Mouse (Mus musculus) naive thymus-derived CD4-positive, alpha-beta T cell, adult 5 months (primary cell): ENCODE measurements around the gene Dhdh. TPM values are rescaled to one million over a fixed set of nuclear protein-coding genes. Genes with fewer than 3 reads are reported as not detected.

Source experiments
- polyA plus RNA-seq: library from polyadenylated mRNA; unstranded; fragments of 100-300 nt; shearing (Covaris generic); gene quantifications from one replicate; pipeline ENCODE4 v1.2.1, GENCODE M21; 2017

The Dhdh gene
- polyA plus RNA-seq, result 0.16 TPM

DNA sequence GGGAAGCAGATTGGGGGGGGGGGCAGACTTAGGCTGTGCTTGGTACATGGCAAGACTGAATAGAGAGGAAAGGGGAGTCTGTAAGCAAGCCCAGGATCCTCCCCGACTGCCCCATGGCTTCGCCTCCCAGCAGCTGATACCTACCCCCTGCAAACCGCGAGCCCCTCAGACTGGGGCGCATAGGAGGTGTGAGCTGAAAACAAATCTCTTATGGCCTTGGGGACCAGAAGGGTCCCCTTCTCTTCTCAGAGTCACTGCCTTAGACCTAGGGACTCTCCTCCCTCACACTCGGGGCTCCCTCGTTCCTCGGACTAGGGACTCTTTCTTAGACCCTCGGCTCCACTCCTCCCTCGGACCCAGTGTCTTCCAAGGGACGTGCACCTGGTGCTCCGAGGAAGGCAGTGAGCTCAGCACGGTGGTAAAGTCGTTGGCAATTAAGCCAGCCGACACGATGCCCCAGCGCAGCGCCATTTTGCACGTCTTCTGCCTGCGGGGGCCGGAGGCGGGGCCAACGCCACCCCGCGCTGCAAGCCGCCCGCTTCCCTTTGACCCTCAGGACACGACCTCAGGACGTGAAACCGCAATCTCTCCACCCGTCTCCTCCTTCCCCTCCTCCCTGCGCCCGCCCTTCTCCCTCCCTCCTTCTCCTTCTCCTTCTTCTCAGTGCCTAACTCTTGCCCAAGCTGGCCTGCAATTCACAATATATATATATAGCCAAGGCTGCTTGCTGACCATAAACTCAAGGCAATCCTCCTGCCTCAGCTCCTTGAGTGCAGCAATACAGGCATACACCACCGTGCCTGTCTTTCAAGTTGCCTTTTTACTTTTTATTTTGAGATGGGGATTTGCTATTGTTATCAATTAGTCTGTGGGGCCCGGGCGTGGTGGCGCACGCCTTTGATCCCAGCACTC, at the start of gene Dhdh:
Dhdh (minus strand) TSS at position 513 of the 912 bp plus-strand sequence.

DNA sequence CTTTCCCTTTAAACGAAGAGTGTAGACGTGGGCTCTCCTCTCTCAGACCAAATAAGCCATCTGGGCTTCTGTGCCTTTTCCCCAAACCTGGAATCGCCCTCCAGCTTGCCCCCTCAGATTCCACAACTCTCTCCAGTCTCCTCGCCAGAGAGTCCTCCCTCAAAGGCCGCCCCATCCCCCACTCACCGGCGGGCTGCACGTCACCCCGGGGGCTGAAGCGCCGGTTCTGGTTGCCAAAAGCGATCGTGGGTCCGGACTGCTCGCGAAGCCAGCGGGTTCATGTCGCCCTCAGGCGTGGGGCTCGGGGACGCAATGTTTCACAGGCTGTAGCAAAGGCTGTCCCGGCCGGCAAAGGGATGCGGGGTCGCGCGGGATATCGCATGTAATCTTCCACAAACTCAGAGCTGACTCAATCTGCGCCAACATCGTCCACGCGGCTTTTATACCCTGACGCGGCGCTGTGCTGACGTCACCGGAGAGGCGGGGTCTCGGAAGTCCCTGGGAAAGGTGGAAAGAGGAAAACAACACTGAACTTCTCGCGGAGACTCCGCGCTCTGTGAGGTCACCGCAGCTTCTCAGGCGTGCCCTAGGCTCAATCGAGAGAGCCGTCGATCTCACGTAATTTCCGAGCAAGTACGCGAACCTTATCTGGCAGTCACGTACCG, 37.3 kb upstream of the Dhdh start, which contains the start of the genes Ppp1r15a and Plekha4:
Ppp1r15a (minus strand) TSS at position 460 of the 665 bp plus-strand sequence.
Plekha4 (plus strand) TSS at position 522 of the 665 bp plus-strand sequence.

GRCm38 (mm10) chr7:45509912-45510787, 21.5 kb upstream of the Dhdh start, which contains the start of gene Nucb1:
Gene Nucb1, minus strand, starts transcription at chr7:45510406.

DNA sequence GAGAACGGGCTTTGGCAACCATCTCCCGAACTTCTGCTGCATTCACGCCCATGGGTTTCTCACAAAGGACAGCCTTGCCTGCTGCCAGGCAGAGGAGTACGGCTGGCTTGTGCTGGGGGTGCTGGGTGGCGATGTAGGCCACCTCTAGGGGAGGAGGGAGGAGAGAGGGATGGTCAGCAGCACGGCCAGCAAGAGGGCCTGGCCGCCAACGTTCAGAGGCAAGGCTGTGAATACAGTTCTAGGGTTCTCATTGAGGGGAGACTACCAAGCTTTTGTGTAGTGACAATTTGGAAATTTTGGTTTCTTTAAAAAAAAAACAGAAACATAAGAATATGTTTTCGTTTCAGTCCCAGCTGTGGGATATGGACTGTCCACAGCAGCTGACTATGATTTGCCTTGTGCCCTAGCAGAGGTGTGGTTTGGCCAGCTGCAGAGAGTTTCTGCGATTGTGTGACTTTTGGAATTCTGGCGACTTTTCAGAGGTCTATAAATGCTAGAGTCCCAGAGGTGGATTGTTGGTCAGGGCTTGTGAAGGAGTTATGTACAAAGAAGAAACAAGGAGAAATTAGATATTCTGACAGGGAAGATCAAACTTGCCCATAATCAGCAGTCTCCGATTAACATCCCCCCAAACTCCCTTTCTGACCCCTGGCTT, 1.7 kb downstream of the Dhdh start, which contains the start of gene Gm45808:
Gm45808 (minus strand) TSS at position 51 of the 655 bp plus-strand sequence.

DNA sequence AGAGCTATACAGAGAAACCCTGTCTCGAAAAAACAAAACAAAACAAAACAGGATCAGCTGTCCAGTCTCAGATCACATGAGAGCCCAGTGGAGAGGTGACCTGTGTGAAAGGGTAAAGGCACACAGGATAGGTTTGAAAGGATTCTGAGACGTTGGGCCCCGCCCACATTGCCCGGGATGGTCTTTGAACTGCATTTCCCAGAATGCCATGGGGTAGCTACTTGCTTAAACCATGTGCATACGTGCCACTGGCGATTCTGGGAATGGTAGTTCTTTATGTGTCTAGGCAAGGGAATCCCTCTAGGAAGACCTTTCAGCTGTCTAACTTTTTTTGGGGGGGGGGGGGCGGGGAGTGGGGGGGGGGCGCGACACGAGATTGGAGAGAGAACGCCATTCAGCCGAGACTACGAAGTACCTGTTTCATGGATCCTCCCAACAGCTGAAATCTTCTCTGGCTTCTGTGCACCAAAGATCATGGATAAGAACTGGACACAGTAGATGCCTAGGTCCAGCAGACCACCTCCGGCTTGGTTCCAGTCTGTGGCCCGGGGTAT, 7.2 kb downstream of the Dhdh start, which contains the start of gene Tulp2:
Tulp2 (plus strand) TSS at position 504 of the 554 bp plus-strand sequence.

GRCm38 (mm10) chr7:45466283-45467089, 22.1 kb downstream of the Dhdh start, which contains the start of gene Bax:
Gene Bax, minus strand, starts transcription at chr7:45466898.

GRCm38 (mm10) chr7:45459564-45460140, 29.0 kb downstream of the Dhdh start, which contains the start of gene Ftl1:
Gene Ftl1, minus strand, starts transcription at chr7:45459884.

GRCm38 (mm10) chr7:45437521-45438276, 50.9 kb downstream of the Dhdh start, which contains the start of gene Ruvbl2:
Gene Ruvbl2, minus strand, starts transcription at chr7:45438096.

DNA sequence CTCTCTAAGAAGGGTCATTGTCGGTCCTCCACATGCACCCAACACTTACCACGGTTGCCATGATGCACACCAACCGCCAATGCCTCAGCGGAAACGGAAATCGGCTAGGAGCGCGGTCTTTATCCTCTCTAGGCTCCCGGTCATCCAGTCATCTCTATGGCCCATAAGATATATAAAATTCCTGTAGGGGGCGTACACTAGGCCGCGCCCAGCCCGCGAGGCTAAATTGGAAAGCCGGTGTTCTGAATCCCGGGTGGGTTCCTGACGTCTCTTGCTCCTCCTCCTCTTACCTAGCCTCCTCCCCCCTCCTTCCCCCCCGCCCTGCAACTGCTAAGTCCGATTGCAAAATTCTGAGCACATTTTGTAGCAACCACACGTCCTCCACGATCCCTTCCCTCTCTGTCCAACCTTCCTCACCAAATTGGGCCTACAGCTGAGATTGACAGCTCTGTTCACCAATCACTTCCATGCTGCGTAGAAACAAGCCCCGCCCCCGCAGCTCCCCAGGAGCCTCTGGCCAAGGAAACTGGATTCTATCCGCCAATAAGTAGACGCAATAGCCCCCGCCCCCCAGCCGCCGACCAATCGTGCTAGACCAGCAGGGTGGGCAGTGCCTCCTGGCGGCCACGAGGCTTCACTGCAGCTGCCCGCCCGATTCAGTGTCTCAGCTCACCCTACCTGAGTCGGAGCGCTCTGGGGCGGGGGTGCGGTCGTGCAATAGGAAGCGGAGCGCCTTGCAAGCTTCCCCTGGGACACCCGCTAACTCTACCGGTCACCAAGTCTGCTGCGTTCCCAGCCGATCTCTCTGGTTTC, 54.2 kb downstream of the Dhdh start, which contains the start of gene Gys1:
Gys1 (plus strand) TSS at position 642 of the 813 bp plus-strand sequence.

Other genes with a start within 250 kb of the Dhdh start
- 402 TPM for gene Cd37, start 249.7 kb downstream of the Dhdh start, polyA plus RNA-seq
- not detected for gene Slc6a16, start 247.7 kb downstream of the Dhdh start, polyA plus RNA-seq
- gene Slc6a21, start 211.3 kb downstream of the Dhdh start, polyA plus RNA-seq, result not detected
- 8.0 TPM for gene Trpm4, start 155.0 kb downstream of the Dhdh start, polyA plus RNA-seq
- not detected for gene Hrc, start 153.5 kb downstream of the Dhdh start, polyA plus RNA-seq
- not detected for gene Ppfia3, start 121.8 kb downstream of the Dhdh start, polyA plus RNA-seq
- gene Lin7b, start 118.2 kb downstream of the Dhdh start, polyA plus RNA-seq, result not detected
- 236 TPM for gene Snrnp70, start 93.1 kb downstream of the Dhdh start, polyA plus RNA-seq
- gene Kcna7, start 83.2 kb downstream of the Dhdh start, polyA plus RNA-seq, result not detected
- not detected for gene Ntf5, start 75.1 kb downstream of the Dhdh start, polyA plus RNA-seq
- gene Lhb, start 68.0 kb downstream of the Dhdh start, polyA plus RNA-seq, result not detected
- gene Gys1, start 54.0 kb downstream of the Dhdh start, polyA plus RNA-seq, result 8.8 TPM
- gene Ruvbl2, start 50.7 kb downstream of the Dhdh start, polyA plus RNA-seq, result 33.7 TPM
- gene Ftl1, start 28.9 kb downstream of the Dhdh start, polyA plus RNA-seq, result 2,872 TPM
- gene Bax, start 21.9 kb downstream of the Dhdh start, polyA plus RNA-seq, result 198 TPM
- gene Tulp2, start 6.9 kb downstream of the Dhdh start, polyA plus RNA-seq, result 6.5 TPM
- gene Gm45808, start 2.0 kb downstream of the Dhdh start, polyA plus RNA-seq, result not detected
- gene Nucb1, start 21.6 kb upstream of the Dhdh start, polyA plus RNA-seq, result 133 TPM
- 587 TPM for gene Ppp1r15a, start 37.5 kb upstream of the Dhdh start, polyA plus RNA-seq
- gene Plekha4, start 37.5 kb upstream of the Dhdh start, polyA plus RNA-seq, result 1.0 TPM
- 0.66 TPM for gene Hsd17b14, start 66.1 kb upstream of the Dhdh start, polyA plus RNA-seq
- 123 TPM for gene Bcat2, start 81.3 kb upstream of the Dhdh start, polyA plus RNA-seq
- gene Fgf21, start 126.7 kb upstream of the Dhdh start, polyA plus RNA-seq, result not detected
- not detected for gene Fut1, start 128.5 kb upstream of the Dhdh start, polyA plus RNA-seq
- not detected for gene Izumo1, start 133.0 kb upstream of the Dhdh start, polyA plus RNA-seq
- 0.41 TPM for gene Rasip1, start 138.7 kb upstream of the Dhdh start, polyA plus RNA-seq
- not detected for gene Mamstr, start 151.2 kb upstream of the Dhdh start, polyA plus RNA-seq
- not detected for gene Fut2, start 177.6 kb upstream of the Dhdh start, polyA plus RNA-seq
- gene Ntn5, start 195.2 kb upstream of the Dhdh start, polyA plus RNA-seq, result 0.26 TPM
- 0.16 TPM for gene Sec1, start 205.6 kb upstream of the Dhdh start, polyA plus RNA-seq
- gene Car11, start 211.0 kb upstream of the Dhdh start, polyA plus RNA-seq, result 4.5 TPM
- 15.3 TPM for gene Dbp, start 216.3 kb upstream of the Dhdh start, polyA plus RNA-seq
- 1,856 TPM for gene Rpl18, start 226.7 kb upstream of the Dhdh start, polyA plus RNA-seq
- 19.2 TPM for gene Sphk2, start 229.2 kb upstream of the Dhdh start, polyA plus RNA-seq
- 0.36 TPM for gene Fam83e, start 232.4 kb upstream of the Dhdh start, polyA plus RNA-seq
- gene Spaca4, start 237.0 kb upstream of the Dhdh start, polyA plus RNA-seq, result not detected